Mouse (Mus musculus): ENCODE results near the gene Mtrf1l. TPM values are rescaled to one million over a fixed set of nuclear protein-coding genes. Genes with fewer than 3 reads are reported as not detected.

Gene Mtrf1l
- 18.7 TPM for total RNA-seq (2023)

GRCm38 (mm10) chr10:5823740-5824491, at the start of gene Mtrf1l:
Mtrf1l (minus strand) TSS chr10:5823910.

GRCm38 (mm10) chr10:5805243-5805730, 18.4 kb downstream of the Mtrf1l start, which contains the start of gene Fbxo5:
Fbxo5 (minus strand) TSS chr10:5805600.

Other genes with a start within 250 kb of the Mtrf1l start
- gene Myct1, start 230.1 kb downstream of the Mtrf1l start, total RNA-seq (2023) = not detected
- gene Vip, start 184.7 kb downstream of the Mtrf1l start, total RNA-seq (2023) = not detected
- gene Fbxo5, start 18.3 kb downstream of the Mtrf1l start, total RNA-seq (2023) = 8.5 TPM
- not detected for gene Rgs17, start 98.5 kb upstream of the Mtrf1l start, total RNA-seq (2023)